Mouse (Mus musculus): ENCODE data around the gene Agbl5. TPM values are rescaled to one million over a fixed set of nuclear protein-coding genes. Genes with fewer than 3 reads are reported as not detected.

The Agbl5 gene
- polyA plus RNA-seq, 1 experiment from 2014 or later: 5.7 TPM

DNA sequence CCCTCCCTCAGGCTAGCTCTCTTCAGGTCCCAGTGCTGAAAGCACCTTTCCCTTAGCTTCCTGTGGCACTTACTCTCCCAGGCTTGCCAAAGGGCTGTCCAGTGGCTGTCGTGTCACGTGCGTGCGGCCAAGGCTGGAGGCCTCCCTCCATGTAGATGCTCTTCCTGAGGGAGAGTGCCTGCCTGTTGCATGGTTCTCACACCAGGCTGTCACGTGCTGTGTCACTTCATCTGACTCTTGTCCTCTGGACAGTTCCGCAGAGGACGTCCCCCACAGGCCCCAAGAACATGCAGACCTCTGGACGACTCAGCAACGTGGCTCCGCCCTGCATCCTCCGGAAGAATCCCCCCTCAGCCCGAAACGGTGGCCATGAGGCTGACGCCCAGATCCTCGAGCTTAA lies 24.2 kb upstream of the Agbl5 start:
- ATAC-seq (ENCODE audit: low read depth): 0 out of 2 replicates have a peak, but pooled peaks have one; percentile 5
- H3K4me1 ChIP-seq (ENCODE audit: control insufficient read depth, low read depth, low read length): peaks cover 4% of the 10 kb centered on the region
- H3K27me3 ChIP-seq (ENCODE audit: control insufficient read depth, insufficient read depth, low read depth, low read length): no peaks in the 10 kb centered on the region
- no peak overlapping the region for H3K4me2 ChIP-seq (ENCODE audit: low read depth, low read length)
- H3K9ac ChIP-seq (ENCODE audit: low read depth, low read length): no peak overlapping the region
- H3K4me3 ChIP-seq (ENCODE audit: low read depth, low read length): no peak overlapping the region
- WGBS (ENCODE audit: insufficient replicate concordance): 48% methylated on average over 15 of the region's 15 CpGs
- H3K27ac ChIP-seq (ENCODE audit: low read length): no peak overlapping the region
- no peaks in the 10 kb centered on the region for H3K9me3 ChIP-seq (replicated peaks; ENCODE audit: control insufficient read depth, low read length)
- no peaks in the 10 kb centered on the region for H3K36me3 ChIP-seq (ENCODE audit: control insufficient read depth, insufficient read depth)

DNA sequence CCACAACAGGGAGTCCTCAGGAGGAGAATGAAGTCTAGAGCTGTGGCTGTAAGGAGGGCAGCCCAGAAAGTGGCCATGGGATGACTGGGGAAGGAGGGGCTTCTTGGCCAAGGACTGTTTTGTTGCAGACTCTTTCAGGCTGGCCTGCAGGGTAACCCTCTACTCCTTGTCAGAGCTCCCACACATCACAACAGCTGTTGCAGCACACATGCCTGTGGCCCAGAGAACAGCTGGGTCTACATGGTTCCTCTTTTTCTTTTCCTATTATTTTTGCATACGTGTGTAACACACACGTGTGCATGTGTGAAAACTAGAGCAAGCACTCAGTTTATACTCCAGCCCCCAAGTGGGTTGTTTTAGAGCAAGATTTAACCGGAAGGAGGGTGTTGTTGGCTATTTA lies 21.6 kb upstream of the Agbl5 start:
- Histone ChIP-seq H3K36me3 (ENCODE audit: control insufficient read depth, insufficient read depth) (peaks cover 2% of the 10 kb centered on the region), H3K27me3 (ENCODE audit: control insufficient read depth, insufficient read depth, low read depth, low read length) (no peaks in the 10 kb centered on the region), H3K9ac (ENCODE audit: low read depth, low read length) (no peak overlapping the region), H3K4me3 (ENCODE audit: low read depth, low read length) (no peak overlapping the region), H3K4me2 (ENCODE audit: low read depth, low read length) (no peak overlapping the region), H3K27ac (ENCODE audit: low read length) (no peak overlapping the region), H3K9me3 (replicated peaks; ENCODE audit: control insufficient read depth, low read length) (no peaks in the 10 kb centered on the region), H3K4me1 (ENCODE audit: control insufficient read depth, low read depth, low read length) (peaks cover 12% of the 10 kb centered on the region)
- WGBS (ENCODE audit: insufficient replicate concordance): 43% methylated on average over 3 of the region's 3 CpGs
- no peak for ATAC-seq (ENCODE audit: low read depth)

DNA sequence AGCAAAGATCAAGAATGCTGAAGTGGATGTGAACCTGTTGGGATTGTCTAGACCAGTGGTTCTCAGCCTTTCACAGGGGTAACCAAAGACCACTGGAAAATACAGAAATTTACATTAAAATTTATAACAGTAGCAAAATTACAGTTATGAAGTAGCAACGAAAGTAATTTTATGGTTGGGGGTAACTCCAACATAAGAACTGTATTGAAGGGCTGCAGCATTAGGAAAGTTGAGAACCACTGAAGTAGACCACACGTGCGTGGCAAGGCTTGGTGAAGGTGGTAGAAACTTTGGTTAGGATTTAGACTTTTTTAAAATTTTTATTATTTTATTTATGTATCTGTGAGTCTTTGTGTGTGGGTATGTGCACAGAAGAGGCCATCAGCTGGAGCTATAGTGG lies 20.8 kb upstream of the Agbl5 start, which contains the start of gene Tmem214:
Tmem214 (plus strand) TSS at position 301 of the 400 bp plus-strand sequence.
- Histone ChIP-seq H3K27me3 (ENCODE audit: control insufficient read depth, insufficient read depth, low read depth, low read length) (no peaks in the 10 kb centered on the region), H3K4me3 (ENCODE audit: low read depth, low read length) (no peak within 1 kb of the TSS), H3K36me3 (ENCODE audit: control insufficient read depth, insufficient read depth) (peaks cover 11% of the 10 kb centered on the region), H3K9ac (ENCODE audit: low read depth, low read length) (no peak within 1 kb of the TSS), H3K4me2 (ENCODE audit: low read depth, low read length) (peak within 1 kb of the TSS; percentile 83; the same call in 1 of the 2 replicates), H3K4me1 (ENCODE audit: control insufficient read depth, low read depth, low read length) (peaks cover 12% of the 10 kb centered on the region), H3K27ac (ENCODE audit: low read length) (no peak within 1 kb of the TSS), H3K9me3 (replicated peaks; ENCODE audit: control insufficient read depth, low read length) (no peaks in the 10 kb centered on the region)
- ATAC-seq (ENCODE audit: low read depth): no peak
- 67% methylated on average over 3 of the region's 3 CpGs for WGBS (ENCODE audit: insufficient replicate concordance)

DNA sequence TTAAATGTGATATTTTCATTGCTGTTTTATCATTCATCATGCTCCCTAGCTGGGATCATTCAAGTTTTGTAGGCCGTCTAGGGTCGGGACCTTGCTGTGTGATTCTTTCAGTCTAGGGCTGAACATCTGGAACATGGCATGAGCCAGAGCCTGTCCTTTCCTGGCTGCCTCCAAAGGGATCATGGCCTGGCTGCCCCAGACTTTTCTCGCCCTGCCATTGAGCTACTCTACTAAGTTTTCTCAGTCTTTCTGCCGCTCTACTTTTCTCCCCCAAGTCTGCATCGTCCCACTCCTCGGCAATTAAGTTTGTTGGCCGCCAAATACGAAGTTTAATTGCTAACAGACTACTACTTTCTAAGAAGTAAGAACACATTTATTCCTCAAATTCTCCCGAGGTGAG lies 19.5 kb upstream of the Agbl5 start:
- H3K27ac ChIP-seq (ENCODE audit: low read length): no peak overlapping the region
- peak overlapping the region; percentile 90 for H3K9ac ChIP-seq (ENCODE audit: low read depth, low read length)
- 22% methylated on average over 9 of the region's 9 CpGs for WGBS (ENCODE audit: insufficient replicate concordance)
- peaks cover 23% of the 10 kb centered on the region for H3K36me3 ChIP-seq (ENCODE audit: control insufficient read depth, insufficient read depth)
- H3K4me1 ChIP-seq (ENCODE audit: control insufficient read depth, low read depth, low read length): peaks cover 12% of the 10 kb centered on the region
- H3K9me3 ChIP-seq (replicated peaks; ENCODE audit: control insufficient read depth, low read length): no peaks in the 10 kb centered on the region
- H3K4me3 ChIP-seq (ENCODE audit: low read depth, low read length): peak overlapping the region; percentile 86
- ATAC-seq (ENCODE audit: low read depth): no peak
- peak overlapping the region; percentile 83 for H3K4me2 ChIP-seq (ENCODE audit: low read depth, low read length)
- no peaks in the 10 kb centered on the region for H3K27me3 ChIP-seq (ENCODE audit: control insufficient read depth, insufficient read depth, low read depth, low read length)

DNA sequence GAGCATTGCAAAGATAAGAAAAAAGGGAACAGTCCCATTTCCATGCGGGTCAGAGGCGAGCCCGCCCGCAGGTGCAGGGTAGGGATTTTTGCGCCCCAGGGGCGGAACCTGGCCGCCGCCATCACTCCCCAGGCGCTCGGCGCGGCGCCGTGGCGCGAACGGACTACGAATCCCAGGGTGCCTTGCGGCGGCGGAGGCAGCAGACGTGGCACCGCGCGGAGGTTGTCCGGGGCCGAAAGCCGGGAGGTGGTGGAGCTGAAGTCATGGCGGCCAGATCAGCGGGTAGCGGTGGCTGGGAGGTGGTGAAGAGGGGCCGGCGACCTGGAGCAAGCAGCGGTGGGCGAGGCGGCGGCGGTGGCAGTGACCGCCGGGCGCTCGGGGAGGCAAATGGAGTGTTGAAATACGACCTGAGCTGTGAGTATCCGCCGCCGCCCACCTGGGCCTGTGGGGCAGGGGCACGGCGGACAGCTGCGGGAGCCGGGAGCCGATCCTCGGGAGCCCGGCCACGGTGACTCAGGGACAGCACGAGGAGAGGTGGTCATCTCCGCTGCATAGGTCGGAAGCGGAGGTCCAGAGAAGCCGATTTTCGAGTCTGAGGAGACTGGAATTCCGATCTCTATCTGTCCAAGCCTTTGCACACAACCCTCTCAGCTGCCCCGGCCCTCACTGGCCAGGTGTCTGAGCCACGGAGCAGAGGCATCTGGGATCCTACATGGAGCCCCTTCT lies 18.9 kb upstream of the Agbl5 start:
- Histone ChIP-seq H3K4me2 (ENCODE audit: low read depth, low read length) (peak overlapping the region; percentile 83), H3K4me1 (ENCODE audit: control insufficient read depth, low read depth, low read length) (peaks cover 12% of the 10 kb centered on the region), H3K27ac (ENCODE audit: low read length) (peak overlapping the region; percentile 25), H3K27me3 (ENCODE audit: control insufficient read depth, insufficient read depth, low read depth, low read length) (no peaks in the 10 kb centered on the region), H3K4me3 (ENCODE audit: low read depth, low read length) (peak overlapping the region; percentile 86), H3K9me3 (replicated peaks; ENCODE audit: control insufficient read depth, low read length) (no peaks in the 10 kb centered on the region), H3K36me3 (ENCODE audit: control insufficient read depth, insufficient read depth) (peaks cover 29% of the 10 kb centered on the region), H3K9ac (ENCODE audit: low read depth, low read length) (peak overlapping the region; percentile 90)
- under 1% methylated on average over 63 of the region's 63 CpGs for WGBS (ENCODE audit: insufficient replicate concordance)
- ATAC-seq (ENCODE audit: low read depth): peak; percentile 97

DNA sequence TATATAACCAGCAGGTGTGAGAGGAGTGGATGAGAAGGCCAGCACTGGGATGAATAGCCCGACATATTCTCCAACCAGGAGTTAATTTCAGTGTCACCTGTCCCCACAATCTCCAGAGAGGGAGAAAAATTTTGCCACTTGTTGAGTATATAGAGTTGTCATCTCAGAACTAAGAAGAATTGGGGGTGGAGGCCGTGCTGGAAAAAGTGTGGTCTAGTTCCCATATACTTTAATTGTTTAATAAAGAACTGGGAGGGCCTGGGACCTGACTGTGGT lies 18.4 kb upstream of the Agbl5 start:
- peak overlapping the region; percentile 90 for H3K9ac ChIP-seq (ENCODE audit: low read depth, low read length)
- H3K27ac ChIP-seq (ENCODE audit: low read length): peak overlapping the region; percentile 25
- H3K4me3 ChIP-seq (ENCODE audit: low read depth, low read length): peak overlapping the region; percentile 86
- no peaks in the 10 kb centered on the region for H3K9me3 ChIP-seq (replicated peaks; ENCODE audit: control insufficient read depth, low read length)
- whole genome bisulfite sequencing (ENCODE audit: insufficient replicate concordance): 14% methylated on average over 2 of the region's 2 CpGs
- H3K4me1 ChIP-seq (ENCODE audit: control insufficient read depth, low read depth, low read length): peaks cover 12% of the 10 kb centered on the region
- peak overlapping the region; percentile 83 for H3K4me2 ChIP-seq (ENCODE audit: low read depth, low read length)
- no peaks in the 10 kb centered on the region for H3K27me3 ChIP-seq (ENCODE audit: control insufficient read depth, insufficient read depth, low read depth, low read length)
- peaks cover 34% of the 10 kb centered on the region for H3K36me3 ChIP-seq (ENCODE audit: control insufficient read depth, insufficient read depth)
- no peak for ATAC-seq (ENCODE audit: low read depth)

DNA sequence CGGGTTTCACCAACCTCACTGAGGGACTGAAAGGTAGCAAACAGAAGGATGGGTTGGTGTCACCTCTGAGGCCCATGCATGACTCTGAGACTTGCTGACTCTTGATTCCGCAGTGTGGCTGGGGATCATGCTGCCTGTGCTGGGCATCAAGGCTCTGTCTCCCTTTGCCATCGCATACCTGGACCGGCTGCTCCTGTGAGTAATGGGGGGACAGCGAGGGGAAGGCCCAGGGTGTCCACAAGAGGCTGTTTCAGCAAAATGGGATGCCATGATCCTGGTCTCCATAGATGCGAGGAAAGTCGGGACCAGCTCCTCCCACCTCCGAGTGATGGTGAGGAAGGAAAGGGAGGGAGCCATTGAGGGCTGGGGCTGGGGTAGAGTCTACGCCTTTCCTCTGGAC lies 15.9 kb upstream of the Agbl5 start:
- Histone ChIP-seq H3K36me3 (ENCODE audit: control insufficient read depth, insufficient read depth) (peaks cover 55% of the 10 kb centered on the region), H3K27ac (ENCODE audit: low read length) (no peak overlapping the region), H3K4me3 (ENCODE audit: low read depth, low read length) (no peak overlapping the region), H3K4me2 (ENCODE audit: low read depth, low read length) (no peak overlapping the region), H3K9me3 (replicated peaks; ENCODE audit: control insufficient read depth, low read length) (no peaks in the 10 kb centered on the region), H3K4me1 (ENCODE audit: control insufficient read depth, low read depth, low read length) (peaks cover 12% of the 10 kb centered on the region), H3K9ac (ENCODE audit: low read depth, low read length) (no peak overlapping the region), H3K27me3 (ENCODE audit: control insufficient read depth, insufficient read depth, low read depth, low read length) (no peaks in the 10 kb centered on the region)
- 83% methylated on average over 9 of the region's 9 CpGs for WGBS (ENCODE audit: insufficient replicate concordance)
- no peak for ATAC-seq (ENCODE audit: low read depth)

DNA sequence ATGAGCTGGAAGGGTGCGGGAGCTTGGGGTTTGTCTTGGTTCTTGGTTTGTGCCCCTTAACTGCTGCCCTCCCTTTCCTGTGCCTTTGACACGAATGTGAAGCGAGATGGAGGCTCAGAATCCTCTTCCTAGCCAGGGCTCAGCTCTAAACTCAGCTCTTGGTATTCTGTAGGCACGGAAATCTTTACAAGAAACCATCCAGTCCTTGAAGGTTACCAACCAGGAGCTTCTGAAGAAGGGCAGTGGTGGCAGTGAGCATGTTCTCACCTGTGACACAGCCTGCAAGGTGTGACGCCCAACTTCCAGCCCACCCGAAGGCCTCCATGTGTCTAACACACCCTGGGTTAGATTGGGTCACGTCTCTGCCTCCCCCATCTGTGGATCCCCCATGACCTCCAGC lies 14.1 kb upstream of the Agbl5 start:
- WGBS (ENCODE audit: insufficient replicate concordance): 79% methylated on average over 7 of the region's 7 CpGs
- H3K27me3 ChIP-seq (ENCODE audit: control insufficient read depth, insufficient read depth, low read depth, low read length): no peaks in the 10 kb centered on the region
- H3K27ac ChIP-seq (ENCODE audit: low read length): no peak overlapping the region
- no peak overlapping the region for H3K9ac ChIP-seq (ENCODE audit: low read depth, low read length)
- H3K4me1 ChIP-seq (ENCODE audit: control insufficient read depth, low read depth, low read length): peaks cover 8% of the 10 kb centered on the region
- no peak for ATAC-seq (ENCODE audit: low read depth)
- H3K36me3 ChIP-seq (ENCODE audit: control insufficient read depth, insufficient read depth): peaks cover 59% of the 10 kb centered on the region
- no peak overlapping the region for H3K4me2 ChIP-seq (ENCODE audit: low read depth, low read length)
- H3K4me3 ChIP-seq (ENCODE audit: low read depth, low read length): no peak overlapping the region
- H3K9me3 ChIP-seq (replicated peaks; ENCODE audit: control insufficient read depth, low read length): no peaks in the 10 kb centered on the region

DNA sequence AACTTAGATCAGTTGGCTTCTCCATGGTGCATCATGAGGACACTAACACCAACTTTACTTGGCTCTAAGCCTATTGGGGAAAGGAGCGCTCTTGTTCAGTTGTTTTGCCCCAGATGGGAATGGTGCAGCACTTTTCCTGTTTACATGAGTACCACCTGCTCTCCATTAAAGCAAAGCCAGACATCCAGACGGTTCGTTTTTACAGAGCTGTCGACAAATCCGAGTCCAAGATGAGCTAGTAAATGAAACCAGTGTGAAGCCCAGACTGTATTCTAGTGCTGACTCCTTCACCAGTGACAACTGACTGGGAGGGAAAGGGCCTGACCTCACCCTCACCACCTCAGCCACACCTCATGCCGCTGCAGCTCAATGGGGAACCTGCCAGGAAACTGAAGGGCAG lies 9.9 kb upstream of the Agbl5 start:
- H3K9me3 ChIP-seq (replicated peaks; ENCODE audit: control insufficient read depth, low read length): no peaks in the 10 kb centered on the region
- H3K4me2 ChIP-seq (ENCODE audit: low read depth, low read length): no peak overlapping the region
- no peak overlapping the region for H3K9ac ChIP-seq (ENCODE audit: low read depth, low read length)
- no peak overlapping the region for H3K27ac ChIP-seq (ENCODE audit: low read length)
- no peaks in the 10 kb centered on the region for H3K4me1 ChIP-seq (ENCODE audit: control insufficient read depth, low read depth, low read length)
- no peak overlapping the region for H3K4me3 ChIP-seq (ENCODE audit: low read depth, low read length)
- 50% methylated on average over 6 of the region's 6 CpGs for WGBS (ENCODE audit: insufficient replicate concordance)
- ATAC-seq (ENCODE audit: low read depth): no peak
- peaks cover 39% of the 10 kb centered on the region for H3K36me3 ChIP-seq (ENCODE audit: control insufficient read depth, insufficient read depth)
- no peaks in the 10 kb centered on the region for H3K27me3 ChIP-seq (ENCODE audit: control insufficient read depth, insufficient read depth, low read depth, low read length)

Data from liver, embryonic 16.5 days (tissue).